Mouse (Mus musculus) large intestine, adult 2 months (tissue): ENCODE measurements at regions not wholly inside any gene's neighbourhood (a gene's known extent, or its start where the extent isn't known, plus 50 kb on each side); places are given as distances from the start of the nearest gene placed in this dataset.

Source experiments
- DNase-seq: peaks from one replicate; pipeline ENCODE4 v3.0.0-alpha.2; 2012; ENCODE audit warnings: low read depth, low spot score
- WGBS: fragments of 180-500 bp; shearing (Covaris S2); methylation state at CpG from one replicate; pipeline ENCODE4 v1.1.7; 2018; 5-methylcytosine and 5-hydroxymethylcytosine counted together

GRCm38 (mm10) chr9:30021981-30022380, 59.0 kb upstream of the Ntm start:
- WGBS = 59% methylated on average over 3 of the region's 3 CpGs
- no peak for DNase-seq

GRCm38 (mm10) chr9:30025275-30025674, 62.3 kb upstream of the Ntm start:
- DNase-seq = no peak
- WGBS = 59% methylated on average over 7 of the region's 7 CpGs

GRCm38 (mm10) chr9:30026939-30027338, 64.0 kb upstream of the Ntm start:
- DNase-seq = no peak
- WGBS = 59% methylated on average over 5 of the region's 5 CpGs

DNA sequence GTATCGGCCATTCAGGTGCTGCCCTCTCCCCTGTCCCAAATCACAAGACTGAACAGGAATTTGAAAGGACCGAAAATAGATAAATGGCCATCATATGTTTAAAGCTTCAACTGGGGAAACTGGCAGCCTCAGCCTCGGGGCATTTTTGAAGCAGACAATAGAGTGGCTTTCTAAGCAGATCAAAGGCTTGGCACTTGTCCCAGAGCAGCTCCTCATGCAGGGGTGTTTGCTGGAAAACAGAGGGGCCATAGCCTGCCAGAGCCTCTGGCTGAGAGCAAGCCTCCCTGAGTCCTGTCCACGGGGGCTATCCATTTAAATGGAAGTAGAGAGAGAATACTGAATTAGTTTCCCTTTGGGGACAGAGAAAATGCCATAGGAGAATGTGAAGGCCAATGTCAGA, 77.5 kb upstream of the Ntm start:
- 43% methylated on average over 4 of the region's 4 CpGs for WGBS
- DNase-seq = no peak

GRCm38 (mm10) chr9:30064551-30064950, 101.6 kb upstream of the Ntm start:
- WGBS = 66% methylated on average over 2 of the region's 2 CpGs
- DNase-seq = no peak

DNA sequence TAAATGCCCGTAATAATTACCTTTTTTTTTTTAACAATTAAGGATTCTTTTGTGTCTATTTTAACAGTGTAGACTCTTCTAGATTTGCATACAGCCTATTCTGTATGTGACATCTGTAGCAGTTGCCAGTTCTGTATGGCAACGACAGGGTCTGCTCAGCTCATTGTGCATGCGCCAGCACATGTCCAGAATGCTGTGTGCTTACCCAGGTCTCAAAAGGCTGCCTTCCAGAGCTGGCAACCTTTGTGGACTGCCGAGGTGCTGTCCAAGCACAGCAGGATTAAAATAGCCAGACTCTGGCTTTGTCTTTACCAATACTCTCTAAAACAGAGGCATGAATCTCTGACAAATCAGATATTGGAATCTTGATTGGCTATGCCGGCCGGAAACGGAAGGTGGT, 105.0 kb upstream of the Ntm start:
- no peak for DNase-seq
- WGBS = 82% methylated on average over 7 of the region's 7 CpGs

GRCm38 (mm10) chr9:30075233-30075632, 112.3 kb upstream of the Ntm start:
- 83% methylated on average over 3 of the region's 3 CpGs for WGBS
- DNase-seq = no peak

- DNase-seq = no peak
- 87% methylated on average over 6 of the region's 6 CpGs for WGBS
Measured at GRCm38 (mm10) chr9:30076006-30076405, 113.1 kb upstream of the Ntm start.

DNA sequence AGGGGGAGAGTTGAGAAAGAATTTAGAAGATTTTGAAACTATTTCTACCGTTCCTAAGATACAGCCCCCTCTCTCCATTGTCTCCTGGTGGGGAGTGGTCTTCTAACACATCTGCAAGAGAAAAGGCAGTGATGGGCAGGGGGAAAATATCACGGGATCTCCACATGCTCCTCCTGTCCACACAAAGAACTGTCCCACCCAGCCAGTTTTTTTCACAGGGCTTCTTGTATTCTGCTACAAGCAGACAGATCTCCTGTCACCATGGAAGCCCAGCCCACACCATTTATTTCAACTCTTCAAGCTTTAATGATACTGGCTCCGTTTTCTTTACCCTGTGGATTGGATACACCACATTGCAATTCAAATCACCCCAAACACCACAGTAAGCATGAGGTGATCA, 113.5 kb upstream of the Ntm start:
- no peak for DNase-seq
- 42% methylated on average over 3 of the region's 3 CpGs for WGBS

GRCm38 (mm10) chr9:30101942-30102341, 139.0 kb upstream of the Ntm start:
- DNase-seq = no peak
- WGBS = 49% methylated on average over 6 of the region's 6 CpGs

DNA sequence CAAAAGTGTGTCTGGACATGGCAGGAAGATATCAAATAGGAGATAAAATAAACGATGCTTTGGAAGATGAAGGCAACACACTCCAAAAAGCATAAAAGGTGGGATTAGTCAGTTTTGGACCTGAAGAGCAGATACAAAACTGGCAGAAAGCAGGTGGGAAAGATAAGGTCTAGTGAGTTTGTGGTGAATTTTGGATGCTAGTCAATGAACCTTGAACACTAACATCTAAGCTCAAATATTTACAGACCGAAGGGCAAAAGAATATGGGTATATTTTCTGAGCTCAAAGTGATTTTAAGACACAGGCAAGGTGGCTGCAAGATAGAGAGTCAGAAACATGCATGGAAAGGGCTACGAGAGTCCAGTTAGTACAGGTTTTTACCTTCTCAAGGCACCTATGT, 159.4 kb upstream of the Ntm start:
- DNase-seq = no peak
- 46% methylated on average over 3 of the region's 3 CpGs for WGBS

DNA sequence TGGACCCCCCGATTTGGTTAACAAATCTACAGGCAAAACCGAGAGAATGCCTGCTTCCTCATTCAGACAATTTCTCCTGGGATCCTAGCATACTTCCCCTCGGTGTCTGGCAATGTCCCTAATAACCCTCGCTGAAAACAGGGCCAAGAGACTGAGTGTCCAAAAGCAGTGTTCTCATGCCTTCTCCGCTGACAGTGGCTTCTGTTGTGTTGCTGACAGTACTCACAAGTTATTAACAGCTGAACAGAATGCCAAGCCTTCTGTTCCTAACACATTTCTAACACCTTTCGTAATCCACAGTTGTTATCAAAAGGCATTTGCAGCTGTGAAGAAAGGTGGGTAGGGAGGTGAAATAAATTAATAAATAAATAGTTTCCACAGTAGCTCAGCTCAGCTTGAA, 166.2 kb upstream of the Ntm start:
- 67% methylated on average over 6 of the region's 6 CpGs for WGBS
- DNase-seq = no peak

GRCm38 (mm10) chr9:30131626-30132025, 168.7 kb upstream of the Ntm start:
- 58% methylated on average over 2 of the region's 2 CpGs for WGBS
- no peak for DNase-seq

- DNase-seq = no peak
- 68% methylated on average over 3 of the region's 3 CpGs for WGBS
Measured at GRCm38 (mm10) chr9:30134303-30134702, 171.4 kb upstream of the Ntm start.

DNA sequence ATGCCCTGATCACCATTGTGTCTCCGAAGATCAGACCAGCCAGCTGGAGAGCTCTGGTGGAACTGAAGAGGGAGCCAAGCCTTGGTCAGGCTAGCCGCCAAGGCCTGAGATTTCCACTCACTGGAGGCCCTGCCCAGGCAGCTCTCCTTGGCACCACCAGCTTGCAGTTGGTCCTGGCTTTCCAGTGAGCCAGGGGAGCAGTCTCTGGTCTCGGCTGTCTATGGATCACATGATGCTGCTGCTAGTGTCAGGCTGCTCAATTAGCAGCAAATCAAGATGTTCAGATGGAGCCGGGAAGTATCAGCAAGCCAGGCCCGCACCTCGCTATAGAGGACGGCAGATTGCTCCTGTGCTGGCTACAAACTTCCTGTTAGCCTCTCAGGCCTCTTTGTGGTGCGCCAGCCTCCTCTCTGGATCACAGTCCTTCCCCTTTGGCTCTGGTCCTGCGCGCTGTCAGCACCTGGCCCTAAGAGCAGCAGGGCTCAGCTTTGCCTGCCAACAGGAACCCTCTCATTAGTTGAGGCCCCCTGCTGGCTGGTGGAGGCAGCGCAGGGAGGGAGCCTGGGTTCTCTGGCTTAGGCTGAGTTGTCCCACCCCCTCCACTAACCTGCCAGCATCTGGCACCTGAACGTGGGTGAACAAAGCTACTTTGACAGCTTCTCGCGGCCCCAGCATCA, 174.8 kb upstream of the Ntm start:
- WGBS = 21% methylated on average over 14 of the region's 14 CpGs

GRCm38 (mm10) chr9:30140188-30140587, 177.2 kb upstream of the Ntm start:
- WGBS = 8% methylated on average over 3 of the region's 3 CpGs
- DNase-seq = peak; percentile 7

More for the DNA sequence above, 174.8 kb upstream of the Ntm start:
- DNase-seq = no peak

DNA sequence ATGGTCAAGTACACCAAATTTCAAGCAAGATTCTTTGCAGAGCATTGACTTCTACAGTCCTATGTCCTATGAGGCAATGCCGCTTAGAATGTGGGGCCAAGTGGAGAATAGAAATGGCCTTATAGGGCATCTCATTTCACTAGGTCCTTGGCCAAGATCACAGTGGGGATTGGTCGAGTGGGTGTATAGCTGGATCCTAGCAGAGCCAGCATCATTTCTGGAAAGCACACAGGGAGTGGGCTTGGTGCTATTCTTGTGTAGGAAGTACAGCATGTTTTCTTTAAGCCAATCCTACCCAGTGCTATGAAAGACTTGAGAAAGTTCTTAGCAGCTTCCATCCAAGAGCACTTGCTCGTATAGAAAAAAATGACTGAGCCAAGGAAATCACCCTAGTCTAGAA, 178.2 kb upstream of the Ntm start:
- DNase-seq = no peak
- 80% methylated on average over 3 of the region's 3 CpGs for WGBS

DNA sequence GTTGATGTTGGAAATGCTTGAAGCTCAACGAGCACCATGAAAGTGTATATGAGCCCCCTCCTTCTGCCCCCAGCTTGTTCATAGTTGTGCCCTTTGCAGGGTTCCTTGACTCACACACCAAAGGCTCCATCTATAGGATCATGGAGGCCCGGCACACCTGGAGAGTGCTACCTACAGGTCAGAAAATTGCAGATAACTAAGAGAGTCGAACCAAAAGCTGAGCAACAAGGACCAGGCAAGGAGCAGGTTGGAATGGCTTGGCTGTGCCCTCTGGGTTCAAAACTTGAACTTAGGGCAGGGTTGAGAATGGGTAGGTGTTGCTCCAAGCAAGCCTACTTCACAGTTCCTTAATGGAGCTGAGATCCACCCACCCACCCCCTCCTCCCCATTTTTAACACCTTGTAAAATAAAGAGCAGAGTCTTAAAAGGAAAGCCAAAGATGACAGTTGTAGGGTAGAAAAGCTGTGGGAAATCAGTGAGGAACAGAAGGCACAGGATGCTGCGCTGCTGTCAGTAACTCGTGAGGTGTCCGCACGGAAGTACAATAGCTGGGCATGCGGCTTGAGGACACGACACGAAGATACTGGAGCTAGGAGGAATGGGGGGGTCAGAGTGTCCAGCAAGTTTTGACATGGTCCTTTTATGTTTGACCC, 180.0 kb upstream of the Ntm start:
- 88% methylated on average over 10 of the region's 10 CpGs for WGBS
- no peak for DNase-seq

GRCm38 (mm10) chr9:30149481-30150468, 186.8 kb upstream of the Ntm start:
- WGBS = 50% methylated on average over 17 of the region's 17 CpGs

GRCm38 (mm10) chr9:30151173-30151572, 188.2 kb upstream of the Ntm start:
- 98% methylated on average over 1 of the region's 1 CpGs for WGBS
- no peak for DNase-seq

More at GRCm38 (mm10) chr9:30149481-30150468, 186.8 kb upstream of the Ntm start:
- DNase-seq = no peak
